Mouse (Mus musculus) limb, embryonic 11.5 days (tissue): Measurements from ENCODE around the gene Gm6592. TPM values are rescaled to one million over a fixed set of nuclear protein-coding genes. Genes with fewer than 3 reads are reported as not detected.
A peak's percentile ranks its signal among the peaks of the same experiment; 100 is the strongest.
"Not testable (repeated sequence)": the region's sequence is repeated elsewhere in the genome, so short reads cannot be mapped to it uniquely, and the experiment has no call there.

ENCODE experiments used
- ATAC-seq: fragments of 200-750 bp; cut with Nextera tagmentation; 2 replicates; pipeline ENCODE4 v1.8.0; 2017; ENCODE audit warnings: low read depth; ENCODE audit not compliant: insufficient number of reproducible peaks, low FRiP score, low TSS enrichment
- DNase-seq: peaks from one replicate; pipeline ENCODE4 v3.0.0-alpha.2; 2015; ENCODE audit warnings: low spot score
- H3K27ac ChIP-seq: fragments of 300-500 bp; sonication (generic); replicated peaks from 2 replicates; pipeline ENCODE4 v1.5.1; 2014; ENCODE audit warnings: low read depth, mild to moderate bottlenecking, low read length
- H3K27me3 ChIP-seq: fragments of 300-500 bp; sonication (generic); 2 replicates; pipeline ENCODE4 v1.6.1; 2014; ENCODE audit warnings: mild to moderate bottlenecking, low read length, mixed read lengths; ENCODE audit not compliant: control insufficient read depth, insufficient read depth
- H3K36me3 ChIP-seq: fragments of 300-500 bp; sonication (generic); 2 replicates; pipeline ENCODE4 v1.6.1; 2014; ENCODE audit warnings: mild to moderate bottlenecking, low read length, moderate library complexity, mixed read lengths; ENCODE audit not compliant: control insufficient read depth, insufficient read depth
- H3K4me1 ChIP-seq: fragments of 300-500 bp; sonication (generic); 2 replicates; pipeline ENCODE4 v1.6.1; 2014; ENCODE audit warnings: low read length, mixed read lengths; ENCODE audit not compliant: control insufficient read depth, insufficient read depth
- H3K4me2 ChIP-seq: fragments of 300-500 bp; sonication (generic); 2 replicates; pipeline ENCODE4 v1.6.1; 2014; ENCODE audit warnings: low read depth, mild to moderate bottlenecking, moderate library complexity; ENCODE audit not compliant: severe bottlenecking
- H3K4me3 ChIP-seq: fragments of 300-500 bp; sonication (generic); 2 replicates; pipeline ENCODE4 v1.5.1; 2014; ENCODE audit warnings: low read depth, low read length
- H3K9ac ChIP-seq: fragments of 300-500 bp; sonication (generic); 2 replicates; pipeline ENCODE4 v1.6.1; 2014; ENCODE audit warnings: mild to moderate bottlenecking, low read length
- H3K9me3 ChIP-seq: fragments of 300-500 bp; sonication (generic); 2 replicates; pipeline ENCODE4 v1.6.1; 2016; ENCODE audit warnings: low read length; ENCODE audit not compliant: control insufficient read depth
- WGBS: fragments of 180-500 bp; shearing (Covaris S2); extraction: QIAGEN DNeasy Blood & Tissue Kit; methylation state at CpG from one replicate; pipeline ENCODE4 v1.1.7; 2014; 5-methylcytosine and 5-hydroxymethylcytosine counted together
- polyA plus RNA-seq: library from polyadenylated mRNA; unstranded; fragments of >200 nt; fragmentation: Nextera tagmentation; extraction: Ambion mirVana; gene quantifications from 2 replicates; pipeline ENCODE4 v1.2.1, GENCODE M21; 2014

Gm6592 gene
- not detected in 2 replicates for polyA plus RNA-seq

- DNase-seq: no peak
- Histone ChIP-seq H3K27me3 (no peaks in the 10 kb centered on the region), H3K36me3 (no peaks in the 10 kb centered on the region), H3K27ac (no peak within 1 kb of the TSS), H3K4me2 (no peak within 1 kb of the TSS), H3K9me3 (no peaks in the 10 kb centered on the region; the same call in 1 of the 2 replicates), H3K4me1 (no peaks in the 10 kb centered on the region), H3K9ac (no peak within 1 kb of the TSS), H3K4me3 (no peak within 1 kb of the TSS)
- ATAC-seq: no peak
- 81% methylated on average over 1 of the region's 1 CpGs for WGBS
Observed at GRCm38 (mm10) chrX:8843694-8844093, at the start of gene Gm6592. Gene Gm6592, plus strand, starts transcription at chrX:8843994.

GRCm38 (mm10) chrX:8803391-8803790 lies 40.4 kb upstream of the Gm6592 start, which contains the start of gene Ssxb5:
Gene Ssxb5, plus strand, starts transcription at chrX:8803691.
- not testable (repeated sequence) for H3K9ac ChIP-seq, H3K4me3 ChIP-seq, H3K4me2 ChIP-seq, H3K27ac ChIP-seq, H3K9me3 ChIP-seq, H3K27me3 ChIP-seq, DNase-seq, H3K36me3 ChIP-seq, H3K4me1 ChIP-seq, ATAC-seq
- 83% methylated on average over 4 of the region's 4 CpGs for WGBS

GRCm38 (mm10) chrX:8832043-8832442 lies 11.8 kb upstream of the Gm6592 start:
- H3K4me2 ChIP-seq: no peak overlapping the region
- H3K4me3 ChIP-seq: no peak overlapping the region
- DNase-seq (peak; percentile 62), ATAC-seq (no peak)
- H3K27me3 ChIP-seq: no peaks in the 10 kb centered on the region
- no peak overlapping the region for H3K27ac ChIP-seq
- no peaks in the 10 kb centered on the region for H3K4me1 ChIP-seq
- H3K9ac ChIP-seq: no peak overlapping the region
- H3K9me3 ChIP-seq: no peaks in the 10 kb centered on the region
- H3K36me3 ChIP-seq: no peaks in the 10 kb centered on the region

- Histone ChIP-seq H3K4me3 (no peak overlapping the region), H3K27ac (no peak overlapping the region), H3K27me3 (no peaks in the 10 kb centered on the region), H3K36me3 (no peaks in the 10 kb centered on the region), H3K9me3 (no peaks in the 10 kb centered on the region), H3K4me2 (no peak overlapping the region), H3K9ac (no peak overlapping the region), H3K4me1 (no peaks in the 10 kb centered on the region)
- WGBS: 91% methylated on average over 10 of the region's 10 CpGs
- no peak for DNase-seq
- no peak for ATAC-seq
Observed at GRCm38 (mm10) chrX:8852486-8852885, 8.7 kb downstream of the Gm6592 start.

- H3K27ac ChIP-seq, ATAC-seq, H3K4me1 ChIP-seq, H3K9me3 ChIP-seq, H3K36me3 ChIP-seq, H3K9ac ChIP-seq, H3K27me3 ChIP-seq, H3K4me3 ChIP-seq, H3K4me2 ChIP-seq: not testable (repeated sequence)
- WGBS: 6% methylated on average over 3 of the region's 3 CpGs
- peak; percentile 81 for DNase-seq
Observed at GRCm38 (mm10) chrX:8864331-8864730, 20.5 kb downstream of the Gm6592 start.

GRCm38 (mm10) chrX:8873953-8874352 lies 30.2 kb downstream of the Gm6592 start, which contains the start of gene Gm5751:
Gene Gm5751, plus strand, starts transcription at chrX:8874253.
- DNase-seq, H3K9me3 ChIP-seq, H3K9ac ChIP-seq, H3K27me3 ChIP-seq, H3K4me1 ChIP-seq, H3K4me3 ChIP-seq, H3K4me2 ChIP-seq, H3K36me3 ChIP-seq, ATAC-seq, H3K27ac ChIP-seq: not testable (repeated sequence)
- 92% methylated on average over 3 of the region's 4 CpGs for WGBS

GRCm38 (mm10) chrX:8884336-8884735 lies 40.5 kb downstream of the Gm6592 start:
- WGBS: 76% methylated on average over 4 of the region's 4 CpGs
- no peak for DNase-seq

GRCm38 (mm10) chrX:8891975-8892342 lies 48.2 kb downstream of the Gm6592 start:
- 63% methylated on average over 3 of the region's 9 CpGs for WGBS
- no peak for DNase-seq
- no peak overlapping the region for H3K27ac ChIP-seq

More at GRCm38 (mm10) chrX:8884336-8884735, 40.5 kb downstream of the Gm6592 start:
- Histone ChIP-seq H3K27ac (no peak overlapping the region), H3K27me3 (no peaks in the 10 kb centered on the region), H3K4me3 (no peak overlapping the region), H3K4me2 (no peak overlapping the region), H3K9ac (no peak overlapping the region), H3K4me1 (no peaks in the 10 kb centered on the region), H3K36me3 (no peaks in the 10 kb centered on the region), H3K9me3 (no peaks in the 10 kb centered on the region)
- no peak for ATAC-seq

More at GRCm38 (mm10) chrX:8891975-8892342, 48.2 kb downstream of the Gm6592 start:
- Histone ChIP-seq H3K27me3 (no peaks in the 10 kb centered on the region), H3K4me3 (peak overlapping the region; percentile 46), H3K4me2 (peak overlapping the region; percentile 50), H3K9me3 (no peaks in the 10 kb centered on the region), H3K4me1 (no peaks in the 10 kb centered on the region), H3K9ac (no peak overlapping the region), H3K36me3 (no peaks in the 10 kb centered on the region)
- no peak; the same call in 1 of the 2 replicates for ATAC-seq
